Mouse (Mus musculus): ENCODE results near the gene Ivd.

The Ivd gene

GRCm38 (mm10) chr2:118882840-118883679 lies 21.3 kb downstream of the Ivd start:
- peak; percentile 71 to 90 for DNase-seq

GRCm38 (mm10) chr2:118887440-118887839 lies 25.7 kb downstream of the Ivd start:
- DNase-seq, result no peak

- no peak for DNase-seq
These were observed 26.2 kb downstream of the Ivd start for GRCm38 (mm10) chr2:118887845-118888548.

GRCm38 (mm10) chr2:118891173-118891572 lies 29.4 kb downstream of the Ivd start:
- DNase-seq, result no peak

- DNase-seq, result peak; percentile 51 to 57
These were observed 34.5 kb downstream of the Ivd start for GRCm38 (mm10) chr2:118895990-118896913.

GRCm38 (mm10) chr2:118896914-118897291 lies 35.1 kb downstream of the Ivd start:
- peak; percentile 47 to 56 for DNase-seq

GRCm38 (mm10) chr2:118897392-118897791 lies 35.6 kb downstream of the Ivd start:
- no peak for DNase-seq

GRCm38 (mm10) chr2:118897808-118898207 lies 36.1 kb downstream of the Ivd start:
- DNase-seq, result no peak

- DNase-seq, result no peak
These were observed 37.0 kb downstream of the Ivd start for GRCm38 (mm10) chr2:118898771-118899170.

- DNase-seq, result no peak
These were observed 37.6 kb downstream of the Ivd start for GRCm38 (mm10) chr2:118899306-118899705.

GRCm38 (mm10) chr2:118899981-118900825 lies 38.4 kb downstream of the Ivd start, which contains the start of gene Bahd1:
TSS of gene Bahd1 (plus strand) at chr2:118900377.
- DNase-seq, result no peak

- no peak for DNase-seq
These were observed 39.0 kb downstream of the Ivd start for GRCm38 (mm10) chr2:118900826-118901140.

- peak; percentile 94 to 97 for DNase-seq
These were observed 39.6 kb downstream of the Ivd start for GRCm38 (mm10) chr2:118901175-118902031.

GRCm38 (mm10) chr2:118902051-118903025 lies 40.6 kb downstream of the Ivd start:
- peak; percentile 40 to 52 for DNase-seq

GRCm38 (mm10) chr2:118903333-118903741 lies 41.6 kb downstream of the Ivd start:
- DNase-seq, result no peak

- no peak for DNase-seq
These were observed 43.8 kb downstream of the Ivd start for GRCm38 (mm10) chr2:118905433-118906117.

- DNase-seq, result no peak
These were observed 44.4 kb downstream of the Ivd start for GRCm38 (mm10) chr2:118906118-118906492.

- DNase-seq, result no peak
These were observed 46.0 kb downstream of the Ivd start for GRCm38 (mm10) chr2:118907781-118908180.

GRCm38 (mm10) chr2:118909151-118909550 lies 47.4 kb downstream of the Ivd start:
- DNase-seq, result no peak
